Mouse (Mus musculus) cerebellum, postnatal 4 days (tissue): Measurements from ENCODE around the gene Exoc8.

Experiments
- DNase-seq, 2 experiments: peaks; one replicate each; pipeline ENCODE4 v3.0.0; 2022; ENCODE audit warnings: low spot score in 2 of 2, mixed read lengths in 1 of 2

Gene Exoc8

DNA sequence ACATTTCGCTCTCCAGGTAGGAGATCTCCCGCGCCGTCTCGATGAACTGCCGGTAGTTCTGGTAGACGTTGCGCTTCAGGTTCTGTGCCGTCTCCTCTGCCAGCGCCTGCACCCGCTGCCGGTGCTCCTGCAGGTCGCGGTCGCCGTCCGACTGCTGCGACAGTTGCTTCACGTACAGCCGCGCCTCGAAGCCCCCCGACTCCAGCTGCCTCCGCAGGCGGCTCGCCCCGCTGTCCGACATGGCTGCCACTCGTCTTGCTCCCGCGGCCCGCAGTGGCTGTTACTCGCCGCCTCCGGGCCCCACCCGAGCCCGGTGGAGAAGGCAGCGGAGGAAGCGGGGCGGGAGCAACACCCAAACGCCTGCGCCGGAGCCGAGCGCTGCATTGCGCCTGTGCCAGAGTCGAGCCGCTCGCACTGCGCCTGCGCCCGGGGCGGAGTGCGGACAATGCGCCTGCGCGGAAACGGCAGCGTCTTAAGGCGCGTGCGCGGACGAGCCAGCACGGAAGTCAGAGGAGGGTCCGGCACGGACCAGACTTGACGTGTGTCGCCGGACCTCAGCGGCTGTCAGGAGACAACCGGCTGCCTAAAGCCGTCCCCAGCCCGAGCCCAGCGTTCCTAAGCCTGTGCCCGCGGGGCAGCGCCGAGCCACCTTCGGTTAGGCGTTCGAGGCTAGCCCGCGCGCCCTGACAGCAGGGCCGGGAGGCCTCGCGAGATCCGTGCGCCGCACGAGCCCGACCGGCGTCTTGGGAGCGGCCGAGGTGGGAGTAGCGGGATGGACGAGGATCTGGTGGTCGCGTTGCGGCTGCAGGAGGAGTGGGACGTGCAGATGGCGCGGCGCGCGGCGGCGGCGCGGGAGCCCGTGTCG is at the start of gene Exoc8, which contains the start of gene Sprtn:
Gene Exoc8 (minus strand): TSS at position 320 of the 865 bp plus-strand sequence.
Gene Sprtn (plus strand): TSS at position 501 of the 865 bp plus-strand sequence.
- DNase-seq = peak; percentile 98 to 99

DNA sequence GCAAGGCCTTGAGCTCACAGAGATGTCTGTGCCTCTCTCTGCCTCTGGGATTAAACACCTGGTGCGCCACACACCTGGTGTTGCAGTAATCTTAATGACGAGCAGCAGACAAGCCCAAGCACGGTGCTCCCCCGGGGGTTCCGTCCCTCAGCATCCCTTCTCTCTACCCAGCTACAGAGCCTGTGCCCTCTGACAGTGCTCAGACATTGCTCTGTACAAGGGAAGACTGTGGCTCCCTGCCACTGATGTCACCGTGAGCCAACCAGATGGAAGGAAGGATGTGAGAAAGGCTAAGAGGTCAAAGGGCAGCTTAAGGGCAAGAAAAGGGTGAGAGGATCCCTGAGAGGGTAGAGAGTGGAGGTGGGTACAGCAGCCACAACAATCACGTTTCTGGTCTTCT is 46.9 kb upstream of the Exoc8 start:
- no peak for DNase-seq

DNA sequence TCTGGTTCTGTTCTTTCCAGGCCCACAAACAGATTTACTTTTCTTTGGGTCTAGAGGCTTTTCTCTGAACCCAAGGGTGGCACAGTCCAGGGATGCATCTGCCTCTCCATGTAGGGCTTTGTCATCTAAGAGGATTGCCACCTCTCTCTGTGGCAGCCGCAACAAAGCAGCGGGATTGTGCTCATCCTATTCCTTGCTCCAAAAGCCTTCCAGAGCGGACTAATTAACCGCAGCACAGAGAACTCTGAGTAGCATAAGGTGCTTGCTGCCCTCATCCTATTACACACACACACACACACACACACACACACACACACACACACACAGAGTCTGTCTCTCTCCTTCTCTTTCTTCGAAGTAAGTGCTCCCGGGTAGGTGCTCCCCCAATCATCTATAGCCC is 46.3 kb upstream of the Exoc8 start:
- no peak for DNase-seq

DNA sequence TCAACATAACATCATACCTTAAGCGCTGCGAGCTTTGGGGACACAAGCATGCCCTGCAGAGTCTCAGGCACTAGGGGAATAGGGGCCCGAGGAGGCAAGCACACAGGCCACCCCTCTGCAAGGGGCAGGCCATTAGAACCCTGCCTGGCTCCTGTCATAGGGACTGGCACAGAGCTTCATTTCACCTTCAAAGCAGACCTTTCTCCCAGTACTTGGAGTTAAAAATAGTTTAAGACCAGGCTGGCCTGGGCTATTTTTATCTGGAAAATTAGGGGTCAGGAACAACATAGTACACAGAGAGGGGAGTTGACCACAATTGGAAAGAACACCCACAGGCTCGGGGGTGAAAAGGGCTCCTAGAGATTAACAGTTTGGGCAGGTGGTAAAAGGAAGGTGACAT is 39.8 kb upstream of the Exoc8 start:
- no peak for DNase-seq

DNA sequence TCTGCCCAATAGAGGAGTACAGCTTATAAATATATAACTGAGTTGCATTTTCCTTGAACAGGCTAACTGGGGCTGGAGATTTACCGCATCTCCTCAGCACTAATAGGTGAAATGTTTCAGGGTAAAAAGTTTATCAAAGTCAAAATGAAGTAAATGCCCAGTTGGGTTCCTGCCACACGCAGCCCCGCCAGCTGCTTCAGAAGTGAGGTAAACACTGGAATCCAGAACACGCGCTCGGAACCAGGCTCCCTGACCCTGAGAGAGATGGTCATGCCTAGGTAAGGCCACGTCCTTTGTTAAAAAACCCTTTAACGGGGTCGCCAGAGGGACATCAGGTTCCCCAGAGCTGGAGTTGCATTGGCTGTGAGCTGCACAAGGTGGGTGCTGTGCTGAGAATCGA is 39.2 kb upstream of the Exoc8 start:
- DNase-seq = no peak

DNA sequence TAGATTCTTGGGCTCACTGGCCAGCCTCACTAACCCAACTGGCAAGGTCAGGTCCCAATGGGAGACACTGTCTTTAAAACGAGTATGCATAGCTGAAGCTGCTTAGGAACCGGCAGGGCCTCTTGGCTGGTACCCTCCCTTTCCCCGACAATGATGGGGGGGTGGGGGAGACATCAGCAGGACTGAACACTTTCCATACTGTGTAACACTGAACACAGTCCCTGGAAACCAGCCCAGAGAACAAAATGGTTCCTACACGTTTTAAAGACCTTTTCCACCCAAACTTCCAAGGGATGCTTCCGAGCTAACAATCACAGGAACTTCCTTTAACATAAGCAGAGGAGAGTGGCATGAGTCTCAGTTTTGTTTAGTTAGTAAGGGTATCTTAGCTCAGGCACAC is 37.6 kb upstream of the Exoc8 start:
- DNase-seq = no peak

DNA sequence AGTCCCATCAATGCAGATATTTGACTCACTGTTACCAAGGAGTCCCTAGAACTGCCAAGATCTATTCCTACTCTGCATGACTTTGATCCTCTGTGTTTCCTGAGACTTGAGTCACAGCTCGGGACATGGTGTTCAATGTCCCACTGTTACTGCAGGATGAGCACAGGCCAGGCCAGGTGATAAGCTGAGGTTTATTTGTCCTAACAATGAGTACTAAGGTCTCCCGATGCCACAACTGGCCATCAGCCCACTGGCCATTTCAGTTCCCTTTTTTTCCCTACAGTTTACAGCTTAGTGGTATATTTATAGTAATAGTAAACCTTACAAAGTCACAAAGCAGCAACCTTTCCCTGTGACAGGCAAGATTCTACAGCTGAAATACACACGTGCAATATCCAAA is 34.9 kb upstream of the Exoc8 start:
- no peak for DNase-seq

DNA sequence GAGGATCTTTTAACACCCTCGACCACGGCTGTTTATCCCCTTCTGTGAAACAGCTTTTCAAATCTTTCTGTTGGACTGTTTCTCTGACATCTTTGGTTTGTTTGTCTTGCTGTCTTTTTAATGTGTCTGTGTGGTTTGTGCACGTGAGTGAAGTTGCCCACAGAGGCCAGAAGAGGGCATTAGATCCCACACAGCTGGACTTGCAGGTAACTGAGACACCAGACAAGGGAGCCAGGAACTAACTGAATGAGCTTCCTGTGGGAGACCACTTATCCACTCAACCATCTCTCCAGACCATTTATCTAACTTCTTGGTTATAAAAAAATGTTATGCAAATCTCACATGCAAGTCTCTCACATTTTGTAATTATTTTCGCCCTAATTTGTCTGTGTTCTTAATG is 33.1 kb upstream of the Exoc8 start:
- no peak for DNase-seq

DNA sequence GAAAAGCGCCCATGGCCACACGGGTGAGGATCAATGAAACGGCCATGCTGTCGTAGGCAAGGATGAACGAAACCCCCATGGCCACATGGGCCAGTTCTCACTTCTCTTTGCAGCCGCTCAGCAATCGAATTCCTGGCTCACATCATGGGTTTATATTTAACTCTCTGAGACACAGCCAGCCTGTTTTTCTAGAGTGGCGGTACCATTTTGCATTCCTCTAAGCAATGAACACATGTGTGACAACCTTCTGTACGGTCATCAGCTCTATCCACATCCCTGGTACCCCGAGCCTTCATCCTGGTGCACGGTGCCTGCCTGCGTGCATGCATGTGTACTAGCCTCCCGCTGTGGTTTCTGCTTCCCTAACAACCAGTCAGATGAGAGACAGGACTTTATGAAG is 32.6 kb upstream of the Exoc8 start:
- no peak for DNase-seq

DNA sequence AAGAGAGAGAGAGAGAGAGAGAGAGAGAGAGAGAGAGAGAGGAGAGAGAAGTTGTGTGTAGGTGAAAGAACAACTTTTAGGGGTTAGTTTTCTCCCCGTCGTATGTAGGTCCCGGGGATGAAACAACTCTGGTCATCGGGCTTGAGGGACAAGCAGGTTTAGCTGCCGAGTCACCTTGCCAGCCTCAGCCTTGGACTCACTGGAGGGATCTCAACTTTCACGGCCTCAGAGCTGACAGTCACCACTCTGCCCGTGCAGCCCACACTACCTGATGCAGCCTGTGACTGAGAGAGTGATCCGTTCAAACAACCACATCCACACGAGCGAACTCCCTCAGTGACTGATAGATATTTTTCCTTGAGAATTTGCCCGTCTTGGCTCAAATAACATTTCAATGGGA is 31.5 kb upstream of the Exoc8 start:
- no peak for DNase-seq

DNA sequence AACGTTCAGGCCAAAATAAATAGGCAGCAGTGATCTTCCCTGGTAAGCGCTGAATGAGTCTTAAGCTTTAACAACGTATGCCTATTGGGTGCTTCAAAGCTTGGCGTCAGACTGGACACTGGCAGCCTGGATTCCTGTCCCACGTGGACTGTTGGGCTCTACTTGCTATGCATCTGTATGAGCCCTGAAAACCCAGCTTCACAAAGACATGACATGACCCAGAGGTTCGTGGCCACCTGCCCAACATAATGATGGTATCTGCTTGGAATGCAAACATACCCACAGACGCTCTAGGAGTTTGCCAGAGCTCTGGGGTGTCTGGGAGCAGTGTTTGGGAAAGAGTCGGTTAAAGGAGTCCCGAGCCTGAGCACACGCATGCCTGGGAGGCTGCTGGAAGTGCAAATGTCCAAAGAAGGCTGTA is 28.9 kb upstream of the Exoc8 start:
- DNase-seq = no peak

DNA sequence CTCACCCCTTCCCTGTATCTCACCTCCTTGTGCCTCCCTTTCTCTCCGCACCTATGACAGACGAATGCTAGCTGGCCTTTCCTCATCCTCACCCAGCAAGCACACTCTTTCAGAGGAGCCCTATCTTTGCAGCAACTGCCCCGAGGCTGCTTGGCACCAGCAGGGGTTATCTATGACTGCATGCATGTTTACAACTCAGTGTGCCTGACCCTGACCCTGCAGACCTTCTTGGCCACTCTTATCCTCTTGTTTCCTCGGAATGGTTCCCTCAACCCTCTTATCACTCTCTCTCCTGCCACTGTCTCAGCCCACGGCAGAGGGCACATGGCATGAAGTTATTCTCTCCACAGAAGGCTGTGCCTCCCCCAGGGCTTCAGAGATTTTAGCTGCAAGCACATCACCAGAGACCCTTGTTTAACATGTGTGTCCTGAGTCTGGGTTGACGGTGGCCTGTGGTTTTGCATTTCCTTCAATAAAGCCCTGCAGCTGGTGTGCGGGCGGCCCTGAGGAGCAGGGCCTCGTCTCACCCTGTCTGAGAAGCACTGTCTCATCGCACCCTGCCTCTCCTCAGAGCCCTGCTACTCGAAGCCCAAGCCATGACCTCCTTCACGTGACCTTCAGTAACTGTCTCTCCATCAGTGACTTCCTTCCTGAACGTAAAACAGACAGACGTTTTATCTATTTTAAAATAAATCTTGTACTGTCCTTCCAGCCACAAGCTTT is 28.2 kb upstream of the Exoc8 start:
- DNase-seq = no peak

DNA sequence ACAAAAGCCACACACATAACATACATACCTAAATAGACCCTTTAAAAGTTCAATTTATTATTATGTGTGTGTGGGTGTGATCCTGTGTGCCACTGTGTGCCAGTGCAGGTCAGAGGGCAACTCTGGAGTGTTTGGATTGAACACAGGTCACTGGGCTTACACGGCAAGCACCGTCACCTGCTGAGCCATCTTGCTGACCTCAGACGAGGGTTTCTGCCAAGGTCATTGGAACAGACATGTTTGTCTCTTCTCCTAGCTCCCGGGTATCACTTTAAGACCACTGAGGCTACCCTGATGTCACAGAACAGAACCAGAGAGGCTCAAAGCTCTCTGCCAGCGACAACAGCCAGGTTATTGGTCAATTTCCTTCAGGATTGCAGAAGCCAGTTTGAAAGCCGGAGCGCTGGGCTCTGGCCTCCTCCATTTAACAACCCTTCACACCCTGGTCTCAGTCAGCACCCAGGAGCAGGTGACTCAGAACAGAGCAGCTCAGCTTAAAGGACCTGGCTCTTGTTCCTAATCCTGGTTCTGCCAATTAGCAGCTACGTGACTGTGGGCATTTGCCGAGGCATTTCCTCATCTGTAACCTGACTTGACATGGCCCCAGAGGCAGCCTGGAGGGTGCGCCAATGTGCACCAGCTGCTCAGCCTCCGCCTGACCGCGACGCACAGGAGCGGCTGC is 26.6 kb upstream of the Exoc8 start:
- DNase-seq = peak in 1 of 2 experiments; percentile 24

DNA sequence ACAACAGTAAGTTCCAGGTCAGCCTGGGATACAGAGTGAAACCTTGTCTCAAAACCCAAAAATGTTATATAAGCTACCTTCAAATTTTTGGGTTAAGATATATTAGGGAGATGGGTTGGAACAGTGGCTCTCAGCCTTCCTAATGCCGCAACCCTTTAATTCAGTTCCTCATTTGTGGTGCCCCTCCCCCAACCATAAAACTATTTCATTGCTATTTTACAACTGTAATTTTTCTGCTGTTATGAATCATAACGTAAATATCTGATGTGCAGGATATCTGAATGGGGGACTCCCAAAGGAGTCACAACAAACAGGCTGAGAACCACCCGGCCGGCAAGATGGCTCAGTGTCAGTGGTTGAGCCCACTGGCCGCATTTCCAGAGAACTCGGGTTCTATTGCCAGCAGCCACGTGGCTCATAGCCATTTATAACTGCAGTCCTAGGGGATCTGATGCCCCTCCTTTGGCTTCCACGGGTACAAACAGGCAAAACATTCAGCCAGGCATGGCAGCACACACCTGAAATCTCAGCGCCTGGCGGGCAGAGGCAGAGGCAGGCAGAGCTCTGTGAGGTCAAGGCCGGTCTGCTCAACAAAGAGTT is 25.1 kb upstream of the Exoc8 start:
- no peak for DNase-seq

DNA sequence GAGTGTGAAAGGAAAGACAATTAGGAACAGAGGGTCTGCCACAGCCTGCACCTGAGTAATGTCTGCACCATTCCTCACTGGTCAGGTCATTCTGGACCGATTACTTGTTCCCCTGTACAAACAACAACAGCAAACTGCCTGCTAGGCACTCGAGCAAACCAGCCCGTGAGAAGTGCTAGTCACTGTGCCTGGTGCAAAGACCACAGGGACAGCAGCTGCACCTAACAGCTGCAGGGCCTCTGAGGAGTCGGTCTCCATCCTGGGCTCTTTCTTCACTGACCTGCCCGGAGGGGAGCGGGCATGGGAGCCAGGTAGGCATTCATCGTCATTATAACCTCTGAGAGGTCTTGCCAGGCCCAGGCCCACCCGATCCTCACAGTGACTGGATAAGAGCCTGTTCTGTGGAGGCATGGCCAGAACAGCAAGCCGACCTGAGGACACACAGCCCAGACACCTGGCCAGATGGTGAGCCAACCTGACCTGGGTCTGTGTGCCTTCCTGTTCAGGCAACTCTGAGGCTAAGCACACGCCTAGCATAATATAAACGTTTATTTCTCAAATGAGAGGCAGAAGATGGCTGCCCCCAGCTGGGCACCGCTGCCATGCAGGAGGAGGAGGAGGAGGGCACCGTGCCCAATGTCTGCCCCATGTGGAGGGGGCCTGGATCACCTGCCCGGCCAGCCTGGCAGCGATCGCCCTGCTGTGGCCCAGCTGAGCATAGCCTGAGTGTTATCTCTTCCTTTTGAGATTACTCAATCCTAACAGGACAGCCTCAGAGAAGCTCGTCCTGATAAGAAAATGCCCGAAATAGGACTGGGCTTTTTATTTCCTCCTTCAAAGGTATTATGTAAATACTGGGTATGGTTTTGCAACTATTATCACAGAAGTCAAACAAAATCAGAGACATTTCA is 24.1 kb upstream of the Exoc8 start:
- DNase-seq = no peak

DNA sequence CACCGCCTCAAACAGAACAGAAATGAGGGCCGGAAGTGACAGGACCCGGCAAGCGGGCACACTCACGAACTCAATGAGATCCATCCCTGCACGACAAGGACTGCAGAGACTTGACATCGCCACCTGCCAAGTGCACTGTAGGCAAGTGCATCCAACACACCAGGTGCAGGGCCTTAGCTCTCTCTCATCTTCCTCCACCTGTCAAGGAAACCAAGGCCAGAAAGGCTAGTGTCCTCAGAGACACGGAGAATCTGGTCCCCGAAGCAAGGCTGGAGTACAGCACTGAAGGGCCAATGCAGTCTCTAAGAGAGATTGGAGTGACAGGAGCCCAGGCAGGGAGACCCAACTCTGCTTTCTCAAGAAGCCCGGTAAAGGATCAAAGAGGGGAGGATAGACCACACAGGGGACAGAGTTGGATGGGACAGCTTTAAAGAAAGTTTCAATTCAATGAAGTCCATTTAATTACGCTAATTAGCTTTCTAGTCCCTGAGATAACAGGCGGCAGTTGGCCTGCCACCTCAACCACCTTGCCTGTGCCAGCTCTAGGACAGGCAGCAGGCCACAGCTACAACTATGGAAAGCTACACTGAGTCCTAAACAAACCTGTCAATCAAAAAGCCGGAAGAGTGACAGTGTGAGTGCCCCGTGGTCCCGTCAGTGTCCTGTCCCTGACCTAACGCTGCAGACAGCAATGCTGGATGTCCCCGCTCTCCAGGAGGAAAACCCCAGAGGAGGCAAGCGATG is 20.4 kb upstream of the Exoc8 start:
- DNase-seq = no peak

DNA sequence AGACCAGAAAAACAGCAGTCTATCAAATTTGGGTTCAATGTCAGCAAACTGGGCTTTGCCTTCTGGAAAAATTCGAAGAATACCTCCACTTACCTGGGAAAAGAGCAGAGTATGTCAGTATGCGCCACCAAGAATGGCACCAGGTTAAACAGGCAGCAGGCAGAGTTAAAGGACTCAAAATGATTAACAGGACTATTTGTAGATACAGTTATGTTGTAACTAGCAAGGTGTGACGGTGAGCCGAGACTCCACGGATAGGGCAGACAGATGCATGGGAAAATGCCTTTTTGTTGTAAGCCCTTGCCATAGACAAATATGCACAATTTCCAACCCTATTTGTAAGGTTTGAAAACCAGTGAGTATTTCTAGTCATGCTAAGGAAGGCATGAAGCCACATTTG is 16.6 kb upstream of the Exoc8 start:
- no peak for DNase-seq

DNA sequence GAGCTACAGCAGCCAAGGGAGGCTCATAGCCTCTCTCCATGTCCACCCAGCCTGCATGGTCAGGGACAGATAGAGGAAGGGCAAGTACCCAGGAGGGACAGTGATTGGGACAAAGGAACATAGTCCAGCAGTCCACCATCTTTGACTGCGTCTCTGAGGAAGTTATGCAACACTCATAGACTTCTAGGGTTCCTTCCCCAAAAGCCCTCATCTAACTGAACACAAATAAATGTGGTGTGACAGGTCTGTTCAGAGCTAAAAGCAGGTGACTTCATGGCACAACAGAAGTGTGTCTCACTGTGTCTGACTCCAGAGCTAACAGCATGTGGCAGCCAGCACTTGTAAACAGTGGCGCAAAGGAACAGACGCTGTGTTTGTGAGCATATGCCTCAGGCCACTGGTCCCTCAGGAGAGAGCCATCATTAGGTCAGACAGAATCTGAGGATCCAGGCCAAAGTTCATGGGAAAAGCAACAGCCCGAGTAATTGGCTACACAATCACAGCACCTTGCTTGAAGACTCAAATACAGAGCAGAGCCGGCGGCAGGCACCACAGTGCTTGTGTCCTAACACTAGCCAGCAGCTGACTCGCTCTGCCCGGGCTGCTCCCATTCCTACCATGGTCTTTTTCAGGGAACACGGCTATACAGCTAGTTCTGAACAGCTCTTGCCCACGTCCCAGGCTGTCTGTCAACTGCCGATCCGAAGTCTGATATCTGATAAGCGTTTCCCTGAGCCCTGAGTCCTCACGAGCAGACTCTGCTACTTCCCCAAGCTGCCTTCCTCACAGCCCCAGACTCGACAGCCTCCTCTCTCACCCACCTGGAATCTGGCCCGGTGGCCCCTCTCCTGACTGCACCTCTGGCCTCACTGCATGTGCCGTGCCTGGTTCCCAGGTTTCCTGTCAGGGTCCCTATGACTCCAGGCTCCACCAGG is 14.7 kb upstream of the Exoc8 start:
- DNase-seq = no peak

DNA sequence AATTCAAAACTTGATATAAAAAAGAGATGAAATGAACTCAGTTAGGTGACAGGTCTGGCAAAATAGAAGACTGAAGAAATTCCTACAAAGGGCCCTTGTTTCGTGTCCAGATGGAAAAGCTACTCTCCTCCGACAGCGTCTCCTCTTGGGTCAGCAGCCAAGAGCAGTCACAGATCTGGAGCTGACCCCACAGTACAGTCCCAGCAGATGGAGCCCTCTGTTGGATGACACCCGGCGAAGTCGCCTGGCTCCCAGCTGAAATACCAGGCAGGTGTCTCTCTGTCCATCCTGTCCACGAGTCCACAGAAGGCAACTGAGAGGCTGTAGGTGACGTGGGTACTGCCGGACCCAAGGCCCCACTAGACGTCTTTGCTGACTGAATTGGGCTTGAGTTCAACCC is 12.8 kb upstream of the Exoc8 start:
- DNase-seq = no peak
